Mouse (Mus musculus): Measurements from ENCODE around the gene Serinc4. TPM values are rescaled to one million over a fixed set of nuclear protein-coding genes. Genes with fewer than 3 reads are reported as not detected.
A peak's percentile ranks its signal among the peaks of the same experiment; 100 is the strongest.

The Serinc4 gene
- total RNA-seq, 1 experiment = 1.5 TPM

DNA sequence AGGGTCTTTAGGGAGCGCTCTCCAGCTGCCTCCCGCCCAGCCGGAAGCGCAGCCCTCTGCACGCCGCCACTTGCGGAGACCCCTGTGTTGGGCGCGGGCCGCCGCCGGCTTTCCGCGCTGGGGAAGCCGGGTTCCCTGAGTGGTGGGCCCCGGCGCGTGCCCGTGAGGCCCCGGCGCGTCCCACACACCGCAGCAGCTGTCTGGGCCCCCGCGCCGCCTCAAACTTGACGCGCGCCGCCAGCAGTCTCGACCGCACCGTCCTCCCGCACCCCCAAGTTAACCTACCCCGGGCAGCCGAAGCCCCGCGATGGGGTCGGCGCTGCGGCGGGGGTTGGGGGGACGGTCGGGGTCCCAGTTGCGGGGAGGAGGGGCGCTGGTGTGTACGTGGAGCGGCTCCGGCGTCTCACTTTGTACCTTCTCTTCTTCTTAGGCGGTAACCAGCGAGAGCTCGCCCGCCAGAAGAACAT is 7.0 kb downstream of the Serinc4 start:
- Histone ChIP-seq H3K9me3 (ENCODE audit: control insufficient read depth, insufficient read depth, low read depth, low read length) (no peaks in the 10 kb centered on the region), H3K36me3 (ENCODE audit: control insufficient read depth, insufficient read depth, low read length, poor library complexity, severe bottlenecking) (peaks cover 11% of the 10 kb centered on the region), H3K4me3 (ENCODE audit: insufficient read depth in 1 of 2, low read depth in 1 of 2, low read length in 2 of 2, poor library complexity in 1 of 2, severe bottlenecking in 1 of 2) (peak overlapping the region; percentile 93 to 100), H3K4me1 (ENCODE audit: control insufficient read depth in 2 of 2, insufficient read depth in 2 of 2, low read length in 2 of 2, poor library complexity in 1 of 2) (peaks cover 2 to 5% of the 10 kb centered on the region in 2 experiments; a peak in 3 of 4 replicates), H3K9ac (ENCODE audit: insufficient read depth, low read depth, low read length, poor library complexity, severe bottlenecking) (peak overlapping the region; percentile 99), H3K27ac (ENCODE audit: insufficient read depth, low read depth, low read length, poor library complexity, severe bottlenecking) (peak overlapping the region; percentile 88)
- no peak for DNase-seq (ENCODE audit: low read depth, low spot score)
- TF ChIP-seq MAFK (IDR thresholded peaks at IDR 0.05; ENCODE audit: insufficient read depth, low read depth, low read length) = no peak
- no peak for TF ChIP-seq ZNF384 (IDR thresholded peaks at IDR 0.05; ENCODE audit: low read depth, low read length)
- no peak; the same call in 1 of the 2 replicates for TF ChIP-seq HCFC1 (IDR thresholded peaks at IDR 0.05; ENCODE audit: borderline replicate concordance, insufficient read depth, low read length)
- TF ChIP-seq CHD2 (IDR thresholded peaks at IDR 0.05; ENCODE audit: low read depth, low read length) = no peak
- no peak for TF ChIP-seq ZC3H11A (IDR thresholded peaks at IDR 0.05; ENCODE audit: borderline replicate concordance, low read depth, low read length)
- in situ Hi-C loops (cut with MboI; ENCODE audit: low sequenced_read_pairs in 2 of 2, unreplicated experiment in 2 of 2) = no loop called here

DNA sequence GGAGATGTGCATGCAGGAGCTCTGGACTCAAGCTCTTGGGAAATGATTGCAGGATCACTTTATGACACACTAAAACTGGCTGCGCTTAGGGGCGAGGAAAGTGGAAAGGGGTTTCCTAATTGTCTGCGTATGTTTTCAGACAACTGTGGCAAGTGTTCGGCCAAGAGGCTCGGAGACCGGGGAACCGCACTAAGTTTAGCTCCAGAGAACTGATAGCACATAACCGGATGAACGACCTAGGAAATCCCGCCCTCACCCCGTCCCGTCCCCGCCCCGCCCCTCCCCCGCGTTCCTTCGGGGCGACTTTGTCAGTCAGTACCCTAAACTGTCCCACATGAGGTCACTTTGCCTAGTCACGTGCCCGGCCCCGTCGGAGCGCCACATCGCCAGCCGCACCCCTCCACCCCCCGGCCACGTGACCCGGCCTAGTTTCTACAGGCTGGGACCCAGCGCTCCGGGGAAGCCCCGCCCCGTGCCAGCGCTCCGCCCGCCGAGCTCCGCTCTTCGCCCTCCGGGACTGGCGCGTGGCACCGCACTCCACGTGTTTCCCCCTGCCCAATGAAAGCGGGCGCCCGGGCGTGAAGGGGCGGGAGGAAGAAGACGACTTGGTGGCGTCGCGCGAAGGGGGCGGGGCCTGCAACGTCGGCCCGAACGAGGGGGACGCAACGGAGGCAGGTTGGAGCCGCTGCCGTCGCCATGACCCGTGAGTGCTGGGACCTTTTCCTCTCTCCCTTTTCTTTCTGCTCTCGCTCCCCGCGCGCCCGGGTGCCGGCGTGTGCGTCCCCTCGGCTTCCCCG is 7.6 kb downstream of the Serinc4 start, which contains the start of gene Serf2:
Gene Serf2, plus strand, starts transcription at position 457 of the 797 bp plus-strand sequence.
- H3K27ac ChIP-seq (ENCODE audit: insufficient read depth, low read depth, low read length, poor library complexity, severe bottlenecking) = peak within 1 kb of the TSS; percentile 88
- DNase-seq (ENCODE audit: low read depth, low spot score) = peak; percentile 97
- peak within 1 kb of the TSS; percentile 99 for H3K9ac ChIP-seq (ENCODE audit: insufficient read depth, low read depth, low read length, poor library complexity, severe bottlenecking)
- TF ChIP-seq CHD2 (IDR thresholded peaks at IDR 0.05; ENCODE audit: low read depth, low read length) (no peak), HCFC1 (IDR thresholded peaks at IDR 0.05; ENCODE audit: borderline replicate concordance, insufficient read depth, low read length) (peak; percentile 72), MAFK (IDR thresholded peaks at IDR 0.05; ENCODE audit: insufficient read depth, low read depth, low read length) (no peak)
- H3K4me1 ChIP-seq (ENCODE audit: control insufficient read depth in 2 of 2, insufficient read depth in 2 of 2, low read length in 2 of 2, poor library complexity in 1 of 2) = peaks cover 2 to 4% of the 10 kb centered on the region in 2 experiments; a peak in 3 of 4 replicates
- in situ Hi-C loops (cut with MboI; ENCODE audit: low sequenced_read_pairs in 2 of 2, unreplicated experiment in 2 of 2) = no loop called here
- peak within 1 kb of the TSS; percentile 93 to 100 for H3K4me3 ChIP-seq (ENCODE audit: insufficient read depth in 1 of 2, low read depth in 1 of 2, low read length in 2 of 2, poor library complexity in 1 of 2, severe bottlenecking in 1 of 2)
- peaks cover 11% of the 10 kb centered on the region for H3K36me3 ChIP-seq (ENCODE audit: control insufficient read depth, insufficient read depth, low read length, poor library complexity, severe bottlenecking)
- no peaks in the 10 kb centered on the region for H3K9me3 ChIP-seq (ENCODE audit: control insufficient read depth, insufficient read depth, low read depth, low read length)

DNA sequence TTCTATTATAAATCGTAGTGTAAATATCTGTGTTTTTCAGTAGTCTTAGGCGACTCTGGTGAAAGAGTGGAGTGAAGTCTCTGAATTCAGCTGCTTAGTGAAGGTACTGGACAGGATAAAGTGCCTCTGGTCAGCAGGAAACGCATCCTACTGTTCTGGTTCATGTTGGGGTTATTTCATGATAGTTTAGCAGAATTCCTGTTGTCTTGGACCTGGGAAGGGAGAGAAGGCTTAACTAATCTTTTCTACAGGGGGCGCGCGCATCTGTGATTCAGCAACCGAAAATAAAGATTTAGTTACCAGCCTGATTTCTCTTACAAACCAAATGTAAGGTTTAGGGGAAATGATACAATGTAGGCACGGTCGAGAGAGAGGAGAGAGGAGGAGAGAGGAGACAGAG is 8.4 kb downstream of the Serinc4 start:
- DNase-seq (ENCODE audit: low read depth, low spot score) = no peak
- in situ Hi-C loops (cut with MboI; ENCODE audit: low sequenced_read_pairs in 2 of 2, unreplicated experiment in 2 of 2) = no loop called here
- no peaks in the 10 kb centered on the region for H3K9me3 ChIP-seq (ENCODE audit: control insufficient read depth, insufficient read depth, low read depth, low read length)
- peaks cover 11% of the 10 kb centered on the region for H3K36me3 ChIP-seq (ENCODE audit: control insufficient read depth, insufficient read depth, low read length, poor library complexity, severe bottlenecking)
- H3K9ac ChIP-seq (ENCODE audit: insufficient read depth, low read depth, low read length, poor library complexity, severe bottlenecking) = no peak overlapping the region; the same call in 1 of the 2 replicates
- no peak overlapping the region for H3K27ac ChIP-seq (ENCODE audit: insufficient read depth, low read depth, low read length, poor library complexity, severe bottlenecking)
- no peak for TF ChIP-seq MAFK (IDR thresholded peaks at IDR 0.05; ENCODE audit: insufficient read depth, low read depth, low read length)
- no peak for TF ChIP-seq ZC3H11A (IDR thresholded peaks at IDR 0.05; ENCODE audit: borderline replicate concordance, low read depth, low read length)
- no peak for TF ChIP-seq ZNF384 (IDR thresholded peaks at IDR 0.05; ENCODE audit: low read depth, low read length)
- TF ChIP-seq HCFC1 (IDR thresholded peaks at IDR 0.05; ENCODE audit: borderline replicate concordance, insufficient read depth, low read length) = no peak
- no peak for TF ChIP-seq CHD2 (IDR thresholded peaks at IDR 0.05; ENCODE audit: low read depth, low read length)
- H3K4me3 ChIP-seq (ENCODE audit: insufficient read depth in 1 of 2, low read depth in 1 of 2, low read length in 2 of 2, poor library complexity in 1 of 2, severe bottlenecking in 1 of 2) = peak overlapping the region in 1 of 2 experiments; percentile 68; a peak in 2 of 4 replicates
- H3K4me1 ChIP-seq (ENCODE audit: control insufficient read depth in 2 of 2, insufficient read depth in 2 of 2, low read length in 2 of 2, poor library complexity in 1 of 2) = peaks cover 2% of the 10 kb centered on the region in 2 experiments; a peak in 3 of 4 replicates

DNA sequence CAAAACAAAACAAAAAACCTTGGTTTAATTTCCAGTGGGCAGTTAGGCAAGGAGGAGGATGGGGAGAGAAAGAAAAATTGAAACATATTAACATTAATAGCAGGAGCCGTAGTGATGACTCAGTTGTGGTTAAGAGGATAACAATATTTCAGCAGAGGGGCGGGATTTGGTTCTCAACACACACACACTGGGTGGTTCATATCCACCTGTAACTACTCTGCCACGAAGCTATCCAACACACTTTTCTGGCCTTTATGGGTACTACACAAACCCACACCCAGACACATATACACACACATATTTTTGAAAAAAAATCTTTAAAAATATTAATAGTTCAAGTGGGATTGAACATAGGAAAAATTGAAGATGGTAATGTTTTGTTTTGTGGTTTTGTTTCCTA is 9.6 kb downstream of the Serinc4 start:
- no peak overlapping the region for H3K9ac ChIP-seq (ENCODE audit: insufficient read depth, low read depth, low read length, poor library complexity, severe bottlenecking)
- in situ Hi-C loops (cut with MboI; ENCODE audit: low sequenced_read_pairs in 2 of 2, unreplicated experiment in 2 of 2) = no loop called here
- no peak overlapping the region for H3K27ac ChIP-seq (ENCODE audit: insufficient read depth, low read depth, low read length, poor library complexity, severe bottlenecking)
- H3K9me3 ChIP-seq (ENCODE audit: control insufficient read depth, insufficient read depth, low read depth, low read length) = no peaks in the 10 kb centered on the region
- TF ChIP-seq HCFC1 (IDR thresholded peaks at IDR 0.05; ENCODE audit: borderline replicate concordance, insufficient read depth, low read length) (no peak), MAFK (IDR thresholded peaks at IDR 0.05; ENCODE audit: insufficient read depth, low read depth, low read length) (no peak)
- H3K36me3 ChIP-seq (ENCODE audit: control insufficient read depth, insufficient read depth, low read length, poor library complexity, severe bottlenecking) = peaks cover 7% of the 10 kb centered on the region
- H3K4me1 ChIP-seq (ENCODE audit: control insufficient read depth in 2 of 2, insufficient read depth in 2 of 2, low read length in 2 of 2, poor library complexity in 1 of 2) = peaks cover 2% of the 10 kb centered on the region in 2 experiments; a peak in 3 of 4 replicates
- no peak for DNase-seq (ENCODE audit: low read depth, low spot score)
- no peak overlapping the region for H3K4me3 ChIP-seq (ENCODE audit: insufficient read depth in 1 of 2, low read depth in 1 of 2, low read length in 2 of 2, poor library complexity in 1 of 2, severe bottlenecking in 1 of 2)

All from ES-E14 (cell line).